Mouse (Mus musculus) heart, postnatal 0 days (tissue): ENCODE measurements around the gene App. TPM values are rescaled to one million over a fixed set of nuclear protein-coding genes. Genes with fewer than 3 reads are reported as not detected.

Experiments
- ATAC-seq: fragments of 200-750 bp; cut with Nextera tagmentation; 2 replicates; pipeline ENCODE4 v1.8.0; 2017; ENCODE audit warnings: low read depth, moderate number of reproducible peaks, moderate library complexity; ENCODE audit not compliant: insufficient read depth
- DNase-seq: peaks from one replicate; pipeline ENCODE4 v3.0.0-alpha.2; 2016; ENCODE audit warnings: low spot score
- H3K27ac ChIP-seq: fragments of 300-500 bp; sonication (generic); 2 replicates; pipeline ENCODE4 v1.5.1; 2014; ENCODE audit warnings: low read depth, mild to moderate bottlenecking
- H3K27me3 ChIP-seq: fragments of 300-500 bp; sonication (generic); 2 replicates; pipeline ENCODE4 v1.6.1; 2014; ENCODE audit warnings: low read length, mixed read lengths; ENCODE audit not compliant: control insufficient read depth, insufficient read depth
- H3K36me3 ChIP-seq: fragments of 300-500 bp; sonication (generic); replicated peaks from 2 replicates; pipeline ENCODE4 v1.6.1; 2014; ENCODE audit warnings: low read length, mixed read lengths; ENCODE audit not compliant: control insufficient read depth, insufficient read depth
- H3K4me1 ChIP-seq: fragments of 300-500 bp; sonication (generic); 2 replicates; pipeline ENCODE4 v1.6.1; 2014; ENCODE audit warnings: antibody characterized with exemption; ENCODE audit not compliant: control insufficient read depth, insufficient read depth
- H3K4me2 ChIP-seq: fragments of 300-500 bp; sonication (generic); 2 replicates; pipeline ENCODE4 v1.6.1; 2014; ENCODE audit warnings: low read depth, mild to moderate bottlenecking, low read length, moderate library complexity
- H3K4me3 ChIP-seq: fragments of 300-500 bp; sonication (generic); 2 replicates; pipeline ENCODE4 v1.5.1; 2014; ENCODE audit warnings: low read depth, low read length
- H3K9ac ChIP-seq: fragments of 300-500 bp; sonication (generic); replicated peaks from 2 replicates; pipeline ENCODE4 v1.6.1; 2014; ENCODE audit warnings: low read depth, low read length, mixed read lengths
- H3K9me3 ChIP-seq: fragments of 300-500 bp; sonication (generic); replicated peaks from 2 replicates; pipeline ENCODE4 v1.6.1; 2016; ENCODE audit warnings: low read length; ENCODE audit not compliant: control insufficient read depth
- CTCF ChIP-seq: IDR thresholded peaks from 2 replicates; pipeline ENCODE4 v1.5.1; 2016; ENCODE audit warnings: antibody characterized with exemption, control low read depth, low read depth
- EP300 ChIP-seq: IDR thresholded peaks from 2 replicates; pipeline ENCODE4 v1.6.1; 2016; ENCODE audit warnings: antibody characterized with exemption, low read depth
- WGBS: fragments of 180-500 bp; shearing (Covaris S2); extraction: QIAGEN DNeasy Blood & Tissue Kit; methylation state at CpG from one replicate; pipeline ENCODE4 v1.1.7; 2014; 5-methylcytosine and 5-hydroxymethylcytosine counted together
- polyA plus RNA-seq: library from polyadenylated mRNA; unstranded; fragments of >200 nt; fragmentation: Nextera tagmentation; extraction: Ambion mirVana; gene quantifications from 2 replicates; pipeline ENCODE4 v1.2.1, GENCODE M21; 2015
- total RNA-seq: library from RNA; depleted of rRNA; stranded (reverse); fragments of >200 nt; gene quantifications from 2 replicates; pipeline ENCODE4 v1.2.3, GENCODE M21; 2014; ENCODE audit warnings: low replicate concordance

The App gene
- total and polyA plus RNA-seq, 2 experiments from 2014 or later: 122 to 139 TPM

GRCm38 (mm10) chr16:85136046-85136445 lies 37.5 kb downstream of the App start:
- no peak overlapping the region for H3K27ac ChIP-seq
- H3K36me3 ChIP-seq: no peaks in the 10 kb centered on the region
- H3K27me3 ChIP-seq: no peaks in the 10 kb centered on the region
- peaks cover 27% of the 10 kb centered on the region for H3K4me1 ChIP-seq
- H3K4me2 ChIP-seq: no peak overlapping the region
- no peak overlapping the region for H3K9ac ChIP-seq
- no peaks in the 10 kb centered on the region for H3K9me3 ChIP-seq
- WGBS: 69% methylated on average over 4 of the region's 4 CpGs
- TF ChIP-seq CTCF: no peak
- TF ChIP-seq EP300: no peak
- no peak for ATAC-seq
- no peak overlapping the region for H3K4me3 ChIP-seq
- DNase-seq: peak; percentile 50

GRCm38 (mm10) chr16:85133468-85133881 lies 40.1 kb downstream of the App start:
- ATAC-seq (peak; percentile 93), DNase-seq (peak; percentile 92)
- H3K36me3 ChIP-seq: 0 out of 2 replicates have a peak, but pooled peaks cover 4% of the 10 kb centered on the region
- TF ChIP-seq CTCF (no peak), EP300 (no peak)
- WGBS: 13% methylated on average over 5 of the region's 5 CpGs
- H3K4me2 ChIP-seq: peak overlapping the region; percentile 61
- peak overlapping the region; percentile 46 for H3K9ac ChIP-seq
- no peaks in the 10 kb centered on the region for H3K27me3 ChIP-seq
- peak overlapping the region; percentile 33 for H3K4me3 ChIP-seq
- H3K27ac ChIP-seq: peak overlapping the region; percentile 91
- peaks cover 34% of the 10 kb centered on the region for H3K4me1 ChIP-seq
- no peaks in the 10 kb centered on the region for H3K9me3 ChIP-seq

- peak; percentile 70; the same call in 1 of the 2 replicates for ATAC-seq
- H3K4me2 ChIP-seq: peak overlapping the region; percentile 61
- no peaks in the 10 kb centered on the region for H3K9me3 ChIP-seq
- WGBS: 38% methylated on average over 8 of the region's 8 CpGs
- peak overlapping the region; percentile 91 for H3K27ac ChIP-seq
- peaks cover 36% of the 10 kb centered on the region for H3K4me1 ChIP-seq
- H3K9ac ChIP-seq: no peak overlapping the region; the same call in 1 of the 2 replicates
- H3K36me3 ChIP-seq: 0 out of 2 replicates have a peak, but pooled peaks cover 4% of the 10 kb centered on the region
- peak overlapping the region; percentile 33 for H3K4me3 ChIP-seq
- DNase-seq: peak; percentile 70
- no peaks in the 10 kb centered on the region for H3K27me3 ChIP-seq
- TF ChIP-seq EP300 (no peak), CTCF (no peak)
Observed at GRCm38 (mm10) chr16:85133057-85133456, 40.5 kb downstream of the App start.

- peak overlapping the region; percentile 61; the same call in 1 of the 2 replicates for H3K4me2 ChIP-seq
- 0 out of 2 replicates have a peak, but pooled peaks cover 4% of the 10 kb centered on the region for H3K36me3 ChIP-seq
- H3K9ac ChIP-seq: no peak overlapping the region
- ATAC-seq (no peak), DNase-seq (no peak)
- WGBS: 70% methylated on average over 5 of the region's 5 CpGs
- H3K27me3 ChIP-seq: no peaks in the 10 kb centered on the region
- TF ChIP-seq CTCF: no peak
- no peak for TF ChIP-seq EP300
- no peaks in the 10 kb centered on the region for H3K9me3 ChIP-seq
- H3K4me1 ChIP-seq: peaks cover 32% of the 10 kb centered on the region
- no peak overlapping the region for H3K4me3 ChIP-seq
- H3K27ac ChIP-seq: peak overlapping the region; percentile 91
Observed at GRCm38 (mm10) chr16:85132182-85132581, 41.4 kb downstream of the App start.

- Histone ChIP-seq H3K4me2 (no peak overlapping the region), H3K9me3 (no peaks in the 10 kb centered on the region), H3K9ac (no peak overlapping the region), H3K27ac (no peak overlapping the region), H3K4me3 (no peak overlapping the region), H3K36me3 (0 out of 2 replicates have a peak, but pooled peaks cover 4% of the 10 kb centered on the region), H3K27me3 (no peaks in the 10 kb centered on the region), H3K4me1 (peaks cover 30% of the 10 kb centered on the region)
- no peak for DNase-seq
- no peak for ATAC-seq
- 78% methylated on average over 7 of the region's 7 CpGs for WGBS
- TF ChIP-seq CTCF: no peak
- no peak for TF ChIP-seq EP300
Observed at GRCm38 (mm10) chr16:85130861-85131556, 42.6 kb downstream of the App start.
